Mouse (Mus musculus) liver, adult 2 months (tissue): ENCODE data around the gene Hps6.

ENCODE experiments used
- CTCF ChIP-seq: fragments of 200-500 bp; IDR thresholded peaks from 2 replicates; pipeline ENCODE4 v1.5.1; 2011; ENCODE audit warnings: low read depth, low read length, control low read depth
- POLR2A ChIP-seq: fragments of 200-500 bp; IDR thresholded peaks from 2 replicates; pipeline ENCODE4 v1.6.1; 2011; ENCODE audit warnings: low read length, control low read depth; ENCODE audit not compliant: insufficient read depth; ENCODE audit errors: extremely low read depth

- TF ChIP-seq POLR2A = no peak
- TF ChIP-seq CTCF = no peak
Observed at GRCm38 (mm10) chr19:46044271-46044992, 41.1 kb downstream of the Hps6 start, which contains the start of gene Pprc1.
